ENCODE assay signal across 24 mouse cellular contexts in the genomic region with DNA sequence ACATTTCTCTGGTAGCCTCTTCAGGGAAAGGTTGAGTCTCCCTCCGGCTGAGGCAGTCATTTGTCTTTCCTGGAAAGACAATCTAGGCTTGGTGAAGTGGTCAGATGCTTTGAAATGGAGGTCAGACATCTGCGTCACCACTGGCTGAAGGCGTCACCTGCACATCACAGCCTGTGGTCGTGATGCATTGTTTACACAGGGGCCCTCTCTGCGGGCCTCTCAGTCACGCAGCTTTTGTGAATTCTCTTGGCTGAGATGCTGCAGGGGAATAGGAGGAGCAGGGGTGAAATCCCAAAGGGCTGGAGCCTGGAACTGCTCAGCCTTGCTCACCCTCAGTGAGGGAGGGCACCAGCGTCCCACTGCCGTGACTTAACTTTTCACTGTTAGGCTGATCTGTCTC.
A peak's percentile ranks its signal among the peaks of the same experiment; 100 is the strongest.
DNase-seq lines count a peak whose midpoint lies in the region; ATAC-seq lines count a peak whose summit lies in the region.
"Had no signal": no experiment of that assay in that cellular context is flagged by ENCODE, and none has a peak within 500 bp of the region (broad histone marks: within the 10 kb centered on the region; RNA-seq: fewer than 3 reads in every experiment).

No protein-coding gene starts in this region.

- no peaks in the 10 kb centered on the region for H3K9me3 ChIP-seq in hindbrain, embryonic 10.5 days
- H3K9me3 ChIP-seq in hindbrain, embryonic 13.5 days, result peaks cover 9% of the 10 kb centered on the region; the same call in 1 of the 2 replicates
- H3K9me3 ChIP-seq: heart, embryonic 15.5 days; intestine, embryonic 15.5 days; liver, embryonic 12.5 days; neural tube, embryonic 15.5 days; stomach, embryonic 15.5 days had no signal

- no peaks in the 10 kb centered on the region for H3K27me3 ChIP-seq in hindbrain, embryonic 10.5 days (ENCODE audit: insufficient read depth, poor library complexity, severe bottlenecking)
- H3K27me3 ChIP-seq in hindbrain, embryonic 13.5 days, result no peaks in the 10 kb centered on the region
- H3K27me3 ChIP-seq: heart, embryonic 15.5 days; intestine, embryonic 15.5 days; limb, embryonic 12.5 days; liver, embryonic 12.5 days; neural tube, embryonic 15.5 days; stomach, embryonic 15.5 days had no signal

- H3K9ac ChIP-seq in hindbrain, embryonic 13.5 days, result no peak overlapping the region; the same call in 1 of the 2 replicates
- H3K9ac ChIP-seq: forebrain, embryonic 12.5 days; heart, embryonic 15.5 days; intestine, embryonic 15.5 days; limb, embryonic 12.5 days; liver, embryonic 12.5 days; neural tube, embryonic 15.5 days; stomach, embryonic 15.5 days had no signal

- H3K27ac ChIP-seq in hindbrain, embryonic 10.5 days, result 0 out of 2 replicates have a peak overlapping the region, but pooled peaks have one; percentile 16
- H3K27ac ChIP-seq in hindbrain, embryonic 13.5 days, result no peak overlapping the region
- H3K27ac ChIP-seq: embryonic facial prominence, embryonic 10.5 days; forebrain, embryonic 12.5 days; heart, adult 2 months; heart, embryonic 15.5 days; intestine, embryonic 15.5 days; left cerebral cortex, adult 2 months; limb, embryonic 12.5 days; liver, embryonic 12.5 days; neural tube, embryonic 15.5 days; stomach, embryonic 15.5 days had no signal

- 16% methylated on average over 8 of the region's 8 CpGs for WGBS in hindbrain, embryonic 10.5 days
- 11% methylated on average over 8 of the region's 8 CpGs for WGBS in hindbrain, embryonic 13.5 days

- H3K4me2 ChIP-seq in hindbrain, embryonic 13.5 days, result no peak overlapping the region
- H3K4me2 ChIP-seq: forebrain, embryonic 12.5 days; heart, embryonic 15.5 days; intestine, embryonic 15.5 days; limb, embryonic 12.5 days; liver, embryonic 12.5 days; neural tube, embryonic 15.5 days; stomach, embryonic 15.5 days had no signal

- peak; percentile 27 for DNase-seq in hindbrain, embryonic 10.5 days (ENCODE audit: low spot score)
- peak; percentile 50 for DNase-seq in CD4-positive helper T cell, adult 2 months (ENCODE audit: low read depth, low spot score)
- DNase-seq in adrenal gland, postnatal 14 days, result peak; percentile 37
- DNase-seq in retina, embryonic 14.5 days (ENCODE audit: low spot score), result peak; percentile 19
- DNase-seq in urinary bladder, postnatal 10 days (ENCODE audit: low spot score), result no peak
- DNase-seq in lung, postnatal 4 days, result no peak
- DNase-seq: cerebellum, postnatal 14 days; gastrocnemius, postnatal 14 days; heart, adult 2 months; kidney, postnatal 36 days; lung, adult 2 months; thymus, adult 18-20 months; thymus, postnatal 4 days had no signal

- no peak overlapping the region for H3K4me3 ChIP-seq in hindbrain, embryonic 10.5 days
- H3K4me3 ChIP-seq in hindbrain, embryonic 13.5 days, result no peak overlapping the region
- H3K4me3 ChIP-seq: embryonic facial prominence, embryonic 10.5 days; forebrain, embryonic 12.5 days; heart, adult 2 months; heart, embryonic 15.5 days; intestine, embryonic 15.5 days; left cerebral cortex, adult 2 months; limb, embryonic 12.5 days; liver, embryonic 12.5 days; neural tube, embryonic 15.5 days; stomach, embryonic 15.5 days had no signal

- H3K36me3 ChIP-seq in hindbrain, embryonic 10.5 days, result no peaks in the 10 kb centered on the region
- H3K36me3 ChIP-seq in hindbrain, embryonic 13.5 days, result peaks cover 9% of the 10 kb centered on the region; the same call in 1 of the 2 replicates
- H3K36me3 ChIP-seq: embryonic facial prominence, embryonic 10.5 days; forebrain, embryonic 12.5 days; heart, embryonic 15.5 days; intestine, embryonic 15.5 days; limb, embryonic 12.5 days; liver, embryonic 12.5 days; stomach, embryonic 15.5 days had no signal

- peaks cover 10% of the 10 kb centered on the region for H3K4me1 ChIP-seq in hindbrain, embryonic 10.5 days (replicated peaks)
- peaks cover 5% of the 10 kb centered on the region for H3K4me1 ChIP-seq in hindbrain, embryonic 13.5 days (replicated peaks)
- H3K4me1 ChIP-seq: heart, embryonic 15.5 days; intestine, embryonic 15.5 days; limb, embryonic 12.5 days; liver, embryonic 12.5 days; neural tube, embryonic 15.5 days; stomach, embryonic 15.5 days had no signal

- ATAC-seq in hindbrain, embryonic 13.5 days (ENCODE audit: low FRiP score), result no peak
- ATAC-seq: activated CD4-positive, CD25-positive, alpha-beta regulatory T cell, adult 4 months; intestine, embryonic 15.5 days; liver, embryonic 12.5 days had no signal

Comparison
In these comparisons a context has a peak if more than half of its experiments do, and no peak if none do; other contexts are left out.
1. DNase-seq: peak in hindbrain, embryonic 10.5 days (single experiment), CD4-positive helper T cell, adult 2 months (single experiment), adrenal gland, postnatal 14 days (single experiment) and retina, embryonic 14.5 days (single experiment); none in urinary bladder, postnatal 10 days (single experiment) and lung, postnatal 4 days (0 of 2).